Mouse (Mus musculus): ENCODE data around the gene Sept9.

GRCm38 (mm10) chr11:117317429-117318101 lies 118.1 kb downstream of the Sept9 start:
- no peak; the same call in 1 of the 2 replicates for TF ChIP-seq POLR2A (IDR thresholded peaks at IDR 0.05; ENCODE audit: low read depth, low read length)
- no peak for TF ChIP-seq CTCF (IDR thresholded peaks at IDR 0.05; ENCODE audit: extremely low read depth, insufficient read depth, insufficient read length, insufficient replicate concordance)
